In genomic region chr3:142898949-142899396, GRCm38 (mm10) we compare ENCODE assay signal across 1 mouse cellular context.
TF ChIP-seq lines count a peak whose summit lies in the region.

No protein-coding gene starts in this region.

TF ChIP-seq in MEL, 35 proteins besides CTCF, POLR2A, EP300 and RAD21 (continued from another document):
- TF ChIP-seq NRF1 (IDR thresholded peaks at IDR 0.05; ENCODE audit: insufficient read depth, low read depth, low read length, poor library complexity, severe bottlenecking) (no peak), MEF2A (IDR thresholded peaks at IDR 0.05; ENCODE audit: extremely low read depth, insufficient replicate concordance, low read depth, low read length, poor library complexity, severe bottlenecking) (no peak), MAZ (IDR thresholded peaks at IDR 0.05; ENCODE audit: low read depth, low read length) (no peak), MYB (IDR thresholded peaks at IDR 0.05; ENCODE audit: low read depth, low read length) (no peak), NELFE (IDR thresholded peaks at IDR 0.05; ENCODE audit: low read depth, low read length) (peak; percentile 27; the same call in 1 of the 2 replicates), TBP (IDR thresholded peaks at IDR 0.05; ENCODE audit: low read depth, low read length) (peak; percentile 79), POLR2AphosphoS2 (IDR thresholded peaks at IDR 0.05; ENCODE audit: low read length) (no peak), POLR2AphosphoS5 (IDR thresholded peaks at IDR 0.05; ENCODE audit: borderline replicate concordance, low read depth, low read length) (no peak), E2F4 (IDR thresholded peaks at IDR 0.05; ENCODE audit: borderline replicate concordance, low read depth, low read length) (no peak), MYC (IDR thresholded peaks at IDR 0.05; ENCODE audit: low read depth, low read length) (no peak), RCOR1 (IDR thresholded peaks at IDR 0.05; ENCODE audit: low read depth, low read length) (no peak), CHD1 (IDR thresholded peaks at IDR 0.05; ENCODE audit: low read depth, low read length) (no peak), ZMIZ1 (IDR thresholded peaks at IDR 0.05; ENCODE audit: low read depth, low read length) (no peak), TAL1 (IDR thresholded peaks at IDR 0.05; ENCODE audit: low read length) (0 out of 2 replicates have a peak, but pooled peaks have one; percentile 17), SIN3A (IDR thresholded peaks at IDR 0.05; ENCODE audit: low read length) (peak; percentile 49), JUND (IDR thresholded peaks at IDR 0.05; ENCODE audit: low read depth, low read length) (no peak), USF1 (IDR thresholded peaks at IDR 0.05; ENCODE audit: low read depth, low read length) (no peak), ETS1 (IDR thresholded peaks at IDR 0.05; ENCODE audit: low read depth, low read length) (no peak; the same call in 1 of the 2 replicates)
